Mouse (Mus musculus): ENCODE results near the gene Tab1. TPM values are rescaled to one million over a fixed set of nuclear protein-coding genes. Genes with fewer than 3 reads are reported as not detected.

The Tab1 gene
- polyA plus RNA-seq, 1 experiment, result 4.7 TPM

GRCm38 (mm10) chr15:80182072-80182700 lies 49.3 kb downstream of the Tab1 start:
- Histone ChIP-seq H3K4me3 (ENCODE audit: control insufficient read depth, low read depth, low read length) (no peak overlapping the region), H3K36me3 (ENCODE audit: control insufficient read depth, insufficient read depth, low read length) (no peaks in the 10 kb centered on the region), H3K27me3 (ENCODE audit: control insufficient read depth, insufficient read depth, low read length) (no peaks in the 10 kb centered on the region), H3K27ac (ENCODE audit: control insufficient read depth, insufficient read depth, low read depth, low read length) (no peak overlapping the region), H3K4me1 (ENCODE audit: control insufficient read depth, insufficient read depth, low read length) (no peaks in the 10 kb centered on the region)
- no peak for TF ChIP-seq POLR2A (IDR thresholded peaks at IDR 0.05; ENCODE audit: control insufficient read depth, low read depth, low read length)
- TF ChIP-seq CTCF (IDR thresholded peaks at IDR 0.05; ENCODE audit: control insufficient read depth, insufficient read depth, insufficient replicate concordance, low read depth, low read length), result no peak

- Histone ChIP-seq H3K27me3 (ENCODE audit: control insufficient read depth, insufficient read depth, low read length) (no peaks in the 10 kb centered on the region), H3K4me3 (ENCODE audit: control insufficient read depth, low read depth, low read length) (no peak overlapping the region), H3K27ac (ENCODE audit: control insufficient read depth, insufficient read depth, low read depth, low read length) (no peak overlapping the region), H3K4me1 (ENCODE audit: control insufficient read depth, insufficient read depth, low read length) (no peaks in the 10 kb centered on the region; the same call in 1 of the 2 replicates), H3K36me3 (ENCODE audit: control insufficient read depth, insufficient read depth, low read length) (no peaks in the 10 kb centered on the region)
- no peak for TF ChIP-seq CTCF (IDR thresholded peaks at IDR 0.05; ENCODE audit: control insufficient read depth, insufficient read depth, insufficient replicate concordance, low read depth, low read length)
- TF ChIP-seq POLR2A (IDR thresholded peaks at IDR 0.05; ENCODE audit: control insufficient read depth, low read depth, low read length), result no peak
Observed at GRCm38 (mm10) chr15:80188927-80189326, 56.0 kb downstream of the Tab1 start.

GRCm38 (mm10) chr15:80190075-80190474 lies 57.1 kb downstream of the Tab1 start:
- Histone ChIP-seq H3K27ac (ENCODE audit: control insufficient read depth, insufficient read depth, low read depth, low read length) (no peak overlapping the region), H3K4me1 (ENCODE audit: control insufficient read depth, insufficient read depth, low read length) (no peaks in the 10 kb centered on the region; the same call in 1 of the 2 replicates), H3K36me3 (ENCODE audit: control insufficient read depth, insufficient read depth, low read length) (no peaks in the 10 kb centered on the region), H3K4me3 (ENCODE audit: control insufficient read depth, low read depth, low read length) (no peak overlapping the region), H3K27me3 (ENCODE audit: control insufficient read depth, insufficient read depth, low read length) (no peaks in the 10 kb centered on the region)
- no peak for TF ChIP-seq CTCF (IDR thresholded peaks at IDR 0.05; ENCODE audit: control insufficient read depth, insufficient read depth, insufficient replicate concordance, low read depth, low read length)
- no peak for TF ChIP-seq POLR2A (IDR thresholded peaks at IDR 0.05; ENCODE audit: control insufficient read depth, low read depth, low read length)

- no peaks in the 10 kb centered on the region; the same call in 1 of the 2 replicates for H3K4me1 ChIP-seq (ENCODE audit: control insufficient read depth, insufficient read depth, low read length)
- H3K27ac ChIP-seq (ENCODE audit: control insufficient read depth, insufficient read depth, low read depth, low read length), result no peak overlapping the region
- TF ChIP-seq CTCF (IDR thresholded peaks at IDR 0.05; ENCODE audit: control insufficient read depth, insufficient read depth, insufficient replicate concordance, low read depth, low read length) (no peak), POLR2A (IDR thresholded peaks at IDR 0.05; ENCODE audit: control insufficient read depth, low read depth, low read length) (no peak)
- no peaks in the 10 kb centered on the region for H3K36me3 ChIP-seq (ENCODE audit: control insufficient read depth, insufficient read depth, low read length)
- no peak overlapping the region for H3K4me3 ChIP-seq (ENCODE audit: control insufficient read depth, low read depth, low read length)
- H3K27me3 ChIP-seq (ENCODE audit: control insufficient read depth, insufficient read depth, low read length), result no peaks in the 10 kb centered on the region
Observed at GRCm38 (mm10) chr15:80191585-80192245, 58.8 kb downstream of the Tab1 start.

GRCm38 (mm10) chr15:80192246-80192585 lies 59.3 kb downstream of the Tab1 start:
- Histone ChIP-seq H3K36me3 (ENCODE audit: control insufficient read depth, insufficient read depth, low read length) (no peaks in the 10 kb centered on the region), H3K27me3 (ENCODE audit: control insufficient read depth, insufficient read depth, low read length) (no peaks in the 10 kb centered on the region), H3K4me3 (ENCODE audit: control insufficient read depth, low read depth, low read length) (no peak overlapping the region), H3K27ac (ENCODE audit: control insufficient read depth, insufficient read depth, low read depth, low read length) (no peak overlapping the region), H3K4me1 (ENCODE audit: control insufficient read depth, insufficient read depth, low read length) (no peaks in the 10 kb centered on the region; the same call in 1 of the 2 replicates)
- TF ChIP-seq POLR2A (IDR thresholded peaks at IDR 0.05; ENCODE audit: control insufficient read depth, low read depth, low read length) (no peak), CTCF (IDR thresholded peaks at IDR 0.05; ENCODE audit: control insufficient read depth, insufficient read depth, insufficient replicate concordance, low read depth, low read length) (no peak)

- Histone ChIP-seq H3K27ac (ENCODE audit: control insufficient read depth, insufficient read depth, low read depth, low read length) (no peak overlapping the region), H3K4me1 (ENCODE audit: control insufficient read depth, insufficient read depth, low read length) (no peaks in the 10 kb centered on the region; the same call in 1 of the 2 replicates), H3K27me3 (ENCODE audit: control insufficient read depth, insufficient read depth, low read length) (no peaks in the 10 kb centered on the region), H3K36me3 (ENCODE audit: control insufficient read depth, insufficient read depth, low read length) (no peaks in the 10 kb centered on the region), H3K4me3 (ENCODE audit: control insufficient read depth, low read depth, low read length) (no peak overlapping the region)
- no peak for TF ChIP-seq POLR2A (IDR thresholded peaks at IDR 0.05; ENCODE audit: control insufficient read depth, low read depth, low read length)
- no peak for TF ChIP-seq CTCF (IDR thresholded peaks at IDR 0.05; ENCODE audit: control insufficient read depth, insufficient read depth, insufficient replicate concordance, low read depth, low read length)
Observed at GRCm38 (mm10) chr15:80192847-80193246, 59.9 kb downstream of the Tab1 start.

- no peak for TF ChIP-seq POLR2A (IDR thresholded peaks at IDR 0.05; ENCODE audit: control insufficient read depth, low read depth, low read length)
- TF ChIP-seq CTCF (IDR thresholded peaks at IDR 0.05; ENCODE audit: control insufficient read depth, insufficient read depth, insufficient replicate concordance, low read depth, low read length), result no peak
- Histone ChIP-seq H3K36me3 (ENCODE audit: control insufficient read depth, insufficient read depth, low read length) (no peaks in the 10 kb centered on the region), H3K4me3 (ENCODE audit: control insufficient read depth, low read depth, low read length) (no peak overlapping the region), H3K27ac (ENCODE audit: control insufficient read depth, insufficient read depth, low read depth, low read length) (no peak overlapping the region), H3K27me3 (ENCODE audit: control insufficient read depth, insufficient read depth, low read length) (no peaks in the 10 kb centered on the region), H3K4me1 (ENCODE audit: control insufficient read depth, insufficient read depth, low read length) (no peaks in the 10 kb centered on the region)
Observed at GRCm38 (mm10) chr15:80199556-80199955, 66.6 kb downstream of the Tab1 start.

Measured in testis, adult 2 months (tissue).